Mouse (Mus musculus): ENCODE measurements around the gene Dbil5. TPM values are rescaled to one million over a fixed set of nuclear protein-coding genes. Genes with fewer than 3 reads are reported as not detected.

Dbil5 gene
- total and polyA plus RNA-seq, 2 experiments from 2014 or later = 0.54 TPM; not detected in 1

- Histone ChIP-seq H3K4me1 (ENCODE audit: insufficient read depth, low read length) (no peaks in the 10 kb centered on the region), H3K27me3 (ENCODE audit: insufficient read depth, low read length) (no peaks in the 10 kb centered on the region), H3K9ac (replicated peaks; ENCODE audit: low read length) (no peak overlapping the region), H3K4me2 (ENCODE audit: low read depth, low read length) (no peak overlapping the region), H3K27ac (no peak overlapping the region), H3K4me3 (ENCODE audit: low read length) (no peak overlapping the region), H3K36me3 (ENCODE audit: insufficient read depth, low read length) (peaks cover 21% of the 10 kb centered on the region; the same call in 1 of the 2 replicates), H3K9me3 (ENCODE audit: low read length) (no peaks in the 10 kb centered on the region)
- DNase-seq (ENCODE audit: low spot score) = no peak
- ATAC-seq = no peak
- TF ChIP-seq CTCF (IDR thresholded peaks at IDR 0.05; ENCODE audit: low read depth) = no peak
- WGBS = 89% methylated on average over 5 of the region's 5 CpGs
Observed at GRCm38 (mm10) chr11:76224631-76225030, 7.2 kb downstream of the Dbil5 start.

GRCm38 (mm10) chr11:76225051-76225450 lies 7.6 kb downstream of the Dbil5 start:
- H3K4me3 ChIP-seq (ENCODE audit: low read length) = no peak overlapping the region
- H3K4me1 ChIP-seq (ENCODE audit: insufficient read depth, low read length) = no peaks in the 10 kb centered on the region
- no peak overlapping the region for H3K4me2 ChIP-seq (ENCODE audit: low read depth, low read length)
- no peak for DNase-seq (ENCODE audit: low spot score)
- H3K9ac ChIP-seq (replicated peaks; ENCODE audit: low read length) = no peak overlapping the region
- no peaks in the 10 kb centered on the region for H3K27me3 ChIP-seq (ENCODE audit: insufficient read depth, low read length)
- ATAC-seq = no peak
- no peak for TF ChIP-seq CTCF (IDR thresholded peaks at IDR 0.05; ENCODE audit: low read depth)
- H3K36me3 ChIP-seq (ENCODE audit: insufficient read depth, low read length) = peaks cover 21% of the 10 kb centered on the region; the same call in 1 of the 2 replicates
- no peak overlapping the region for H3K27ac ChIP-seq
- no peaks in the 10 kb centered on the region for H3K9me3 ChIP-seq (ENCODE audit: low read length)

GRCm38 (mm10) chr11:76236136-76236535 lies 18.7 kb downstream of the Dbil5 start:
- peaks cover 46% of the 10 kb centered on the region for H3K36me3 ChIP-seq (ENCODE audit: insufficient read depth, low read length)
- no peak overlapping the region for H3K4me3 ChIP-seq (ENCODE audit: low read length)
- WGBS = 97% methylated on average over 3 of the region's 3 CpGs
- no peak for TF ChIP-seq CTCF (IDR thresholded peaks at IDR 0.05; ENCODE audit: low read depth)
- DNase-seq (ENCODE audit: low spot score) = no peak
- no peak overlapping the region for H3K27ac ChIP-seq
- no peaks in the 10 kb centered on the region for H3K27me3 ChIP-seq (ENCODE audit: insufficient read depth, low read length)
- H3K4me2 ChIP-seq (ENCODE audit: low read depth, low read length) = no peak overlapping the region
- H3K4me1 ChIP-seq (ENCODE audit: insufficient read depth, low read length) = no peaks in the 10 kb centered on the region
- H3K9me3 ChIP-seq (ENCODE audit: low read length) = no peaks in the 10 kb centered on the region
- no peak for ATAC-seq
- H3K9ac ChIP-seq (replicated peaks; ENCODE audit: low read length) = no peak overlapping the region

GRCm38 (mm10) chr11:76239750-76240149 lies 22.3 kb downstream of the Dbil5 start:
- no peak overlapping the region for H3K9ac ChIP-seq (replicated peaks; ENCODE audit: low read length)
- DNase-seq (ENCODE audit: low spot score) (no peak), ATAC-seq (no peak)
- 96% methylated on average over 2 of the region's 2 CpGs for WGBS
- H3K9me3 ChIP-seq (ENCODE audit: low read length) = no peaks in the 10 kb centered on the region
- TF ChIP-seq CTCF (IDR thresholded peaks at IDR 0.05; ENCODE audit: low read depth) = no peak
- no peaks in the 10 kb centered on the region for H3K27me3 ChIP-seq (ENCODE audit: insufficient read depth, low read length)
- peaks cover 23% of the 10 kb centered on the region for H3K36me3 ChIP-seq (ENCODE audit: insufficient read depth, low read length)
- H3K27ac ChIP-seq = no peak overlapping the region
- no peak overlapping the region for H3K4me3 ChIP-seq (ENCODE audit: low read length)
- H3K4me2 ChIP-seq (ENCODE audit: low read depth, low read length) = no peak overlapping the region
- H3K4me1 ChIP-seq (ENCODE audit: insufficient read depth, low read length) = peaks cover 6% of the 10 kb centered on the region

- under 1% methylated on average over 61 of the region's 61 CpGs for WGBS
- DNase-seq (ENCODE audit: low spot score) (peak; percentile 96), ATAC-seq (peak; percentile 94)
- no peaks in the 10 kb centered on the region for H3K9me3 ChIP-seq (ENCODE audit: low read length)
- H3K36me3 ChIP-seq (ENCODE audit: insufficient read depth, low read length) = peaks cover 15% of the 10 kb centered on the region
- no peak for TF ChIP-seq CTCF (IDR thresholded peaks at IDR 0.05; ENCODE audit: low read depth)
- H3K27ac ChIP-seq = peak within 1 kb of the TSS; percentile 79
- no peaks in the 10 kb centered on the region for H3K27me3 ChIP-seq (ENCODE audit: insufficient read depth, low read length)
- H3K9ac ChIP-seq (replicated peaks; ENCODE audit: low read length) = peak within 1 kb of the TSS; percentile 62
- peak within 1 kb of the TSS; percentile 72 for H3K4me2 ChIP-seq (ENCODE audit: low read depth, low read length)
- peaks cover 9% of the 10 kb centered on the region for H3K4me1 ChIP-seq (ENCODE audit: insufficient read depth, low read length)
- H3K4me3 ChIP-seq (ENCODE audit: low read length) = peak within 1 kb of the TSS; percentile 63
Observed at GRCm38 (mm10) chr11:76242901-76243810, 25.7 kb downstream of the Dbil5 start, which contains the start of the genes Mrm3 and Glod4. TSS of gene Mrm3 (plus strand) at chr11:76243715. TSS of gene Glod4 (minus strand) at chr11:76243725.

GRCm38 (mm10) chr11:76243811-76244546 lies 26.6 kb downstream of the Dbil5 start:
- Histone ChIP-seq H3K9me3 (ENCODE audit: low read length) (no peaks in the 10 kb centered on the region), H3K4me3 (ENCODE audit: low read length) (peak overlapping the region; percentile 63), H3K27me3 (ENCODE audit: insufficient read depth, low read length) (no peaks in the 10 kb centered on the region), H3K36me3 (ENCODE audit: insufficient read depth, low read length) (peaks cover 21% of the 10 kb centered on the region), H3K27ac (peak overlapping the region; percentile 79), H3K9ac (replicated peaks; ENCODE audit: low read length) (peak overlapping the region; percentile 62), H3K4me2 (ENCODE audit: low read depth, low read length) (peak overlapping the region; percentile 72), H3K4me1 (ENCODE audit: insufficient read depth, low read length) (peaks cover 9% of the 10 kb centered on the region)
- ATAC-seq (peak; percentile 65), DNase-seq (ENCODE audit: low spot score) (peak; percentile 36)
- no peak for TF ChIP-seq CTCF (IDR thresholded peaks at IDR 0.05; ENCODE audit: low read depth)
- 2% methylated on average over 34 of the region's 34 CpGs for WGBS

Measured in hindbrain, postnatal 0 days (tissue).